Mouse (Mus musculus) adrenal gland, adult 2 months (tissue): ENCODE measurements around the gene Ftsj1. TPM values are rescaled to one million over a fixed set of nuclear protein-coding genes. Genes with fewer than 3 reads are reported as not detected.
A peak's percentile ranks its signal among the peaks of the same experiment; 100 is the strongest.

Experiments
- DNase-seq: peaks from one replicate; pipeline ENCODE4 v3.0.0; 2021
- polyA plus RNA-seq: library from polyadenylated mRNA; depleted of rRNA; stranded (reverse); fragments of >200 nt; gene quantifications from 2 replicates; pipeline ENCODE4 v1.2.3, GENCODE M21; 2012; rRNA removed
- total RNA-seq, 2 experiments: library from RNA; stranded (reverse); gene quantifications; 2 replicates each; pipeline ENCODE4 v1.2.3; 2021

Ftsj1 gene
- total and polyA plus RNA-seq, 3 experiments = 21.7 to 37.8 (median 23.5) TPM

DNA sequence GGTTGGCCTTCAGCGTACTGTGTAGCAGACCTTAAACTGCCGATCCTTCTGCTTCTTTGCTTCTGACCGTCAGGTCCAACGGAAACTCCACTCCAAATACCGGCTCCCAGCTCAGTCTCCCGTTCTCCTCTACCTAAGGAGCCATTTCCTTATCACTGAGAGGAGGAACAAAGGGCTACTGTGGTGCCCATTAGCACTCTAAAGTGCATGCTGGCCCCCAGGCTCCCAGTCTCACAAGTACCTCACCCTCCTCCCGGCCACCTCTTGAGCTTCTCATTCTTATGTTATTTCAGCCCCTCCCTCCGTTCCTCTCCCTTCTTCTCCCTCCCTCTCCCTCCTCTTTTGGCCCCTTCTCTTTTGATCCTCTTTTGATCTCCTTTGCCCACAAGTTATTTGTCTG, 32.6 kb downstream of the Ftsj1 start:
- no peak for DNase-seq

DNA sequence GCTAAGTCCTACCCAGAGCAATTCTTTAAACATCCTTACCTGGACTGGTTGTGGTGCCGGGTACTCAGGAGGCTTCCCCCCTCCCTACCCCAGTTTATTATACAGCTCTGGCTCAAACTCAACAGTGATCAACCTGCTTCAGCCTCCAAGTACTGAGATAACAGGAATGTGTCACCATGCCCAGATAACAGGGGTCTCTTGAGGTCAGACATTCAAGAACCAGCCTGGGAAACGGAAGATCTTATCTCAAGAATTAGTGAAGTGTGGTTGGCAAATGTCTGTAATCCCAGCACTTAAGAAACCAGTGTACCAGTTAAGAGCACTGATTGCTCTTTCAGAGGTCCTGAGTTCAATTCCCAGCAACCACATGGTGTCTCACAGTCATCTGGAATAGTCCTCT, 34.1 kb downstream of the Ftsj1 start:
- DNase-seq = no peak

DNA sequence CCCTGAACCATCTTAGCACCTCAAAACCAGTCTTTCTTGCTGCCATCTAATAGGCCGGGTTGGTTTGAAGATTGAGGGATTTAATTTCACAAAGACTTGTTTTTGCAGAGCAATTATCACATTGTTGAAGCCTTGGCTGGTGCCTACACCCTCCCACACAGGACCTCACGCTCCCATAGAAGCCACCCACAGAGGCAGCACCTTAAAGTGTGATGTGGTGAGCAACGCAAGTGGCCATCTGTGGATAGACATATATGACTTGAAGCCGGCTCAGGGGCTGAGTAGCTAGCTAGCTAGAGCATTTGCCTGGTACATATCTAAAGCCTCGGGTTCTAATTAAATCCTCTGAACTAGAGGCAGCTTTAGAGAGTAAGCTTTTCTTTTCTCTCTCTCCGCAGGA, 34.8 kb downstream of the Ftsj1 start:
- no peak for DNase-seq

DNA sequence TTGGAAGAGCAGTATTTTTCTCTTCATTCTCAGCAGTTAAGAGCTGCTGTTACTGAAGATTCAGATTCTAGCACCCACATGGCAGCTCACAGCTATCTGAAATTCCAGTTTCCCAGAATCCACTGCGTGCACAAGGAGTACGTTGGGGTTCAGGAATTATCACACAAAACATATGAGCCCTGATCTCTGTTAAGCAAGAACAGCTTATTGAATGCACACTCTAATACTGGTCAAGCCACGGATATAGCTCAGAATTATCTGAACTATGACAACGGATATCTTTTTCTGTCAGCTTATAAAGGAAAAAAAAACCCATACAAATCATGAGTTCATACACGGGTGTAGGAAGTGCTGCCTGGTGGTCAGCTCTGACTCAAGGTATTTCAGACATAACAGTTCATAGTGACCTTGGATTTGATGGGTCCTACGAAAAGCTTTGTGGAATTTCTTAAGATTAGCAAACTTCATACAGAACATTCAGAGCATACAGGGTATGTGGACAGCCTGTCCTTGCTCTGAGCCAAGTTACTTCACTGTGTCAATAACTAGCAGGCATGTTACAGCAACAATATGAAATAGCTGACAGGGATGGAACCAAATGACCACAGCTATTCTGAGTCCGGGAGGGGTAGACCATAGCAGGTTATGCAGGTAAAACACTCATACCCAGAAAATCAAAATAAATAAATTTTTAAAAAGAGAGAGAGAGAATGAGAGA, 40.6 kb downstream of the Ftsj1 start:
- no peak for DNase-seq

DNA sequence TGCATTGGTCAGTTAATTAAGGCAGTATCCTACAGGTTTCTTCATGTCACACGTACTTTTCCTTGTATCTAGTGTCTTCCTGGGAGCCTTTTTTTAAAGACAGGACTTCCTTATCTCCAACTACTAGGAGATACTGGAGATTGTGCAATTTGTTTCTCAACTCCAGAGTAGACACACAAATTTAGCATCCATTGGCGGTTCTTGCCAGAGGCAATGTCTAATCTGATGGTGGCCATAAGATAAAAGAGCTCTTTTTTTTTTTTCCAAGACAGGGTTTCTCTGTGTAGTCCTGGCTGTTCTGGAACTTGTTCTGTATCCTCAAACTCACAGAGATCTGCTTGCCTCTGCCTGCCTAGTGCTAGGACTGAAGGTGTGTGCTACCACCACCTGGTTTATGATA, 42.5 kb downstream of the Ftsj1 start:
- DNase-seq = no peak

DNA sequence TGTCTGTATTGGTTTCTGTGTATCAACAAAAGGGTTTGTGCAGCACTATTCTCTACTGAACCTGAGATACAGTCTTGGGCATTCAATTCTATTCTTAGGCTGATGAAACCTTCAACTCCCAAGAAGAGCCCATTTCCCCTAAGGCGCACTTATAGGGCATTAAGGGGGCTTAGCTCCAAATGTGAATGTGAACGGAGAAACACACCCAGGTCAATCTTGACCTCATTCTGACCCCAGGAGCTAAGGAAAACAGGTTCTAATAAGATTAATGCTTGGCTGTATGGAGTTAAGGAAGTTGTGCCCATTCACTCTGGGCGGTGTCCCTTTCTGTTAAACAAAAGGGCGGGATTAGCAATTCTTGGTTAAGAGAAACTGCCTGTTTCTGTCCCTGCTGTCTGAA, 45.0 kb downstream of the Ftsj1 start:
- no peak for DNase-seq

DNA sequence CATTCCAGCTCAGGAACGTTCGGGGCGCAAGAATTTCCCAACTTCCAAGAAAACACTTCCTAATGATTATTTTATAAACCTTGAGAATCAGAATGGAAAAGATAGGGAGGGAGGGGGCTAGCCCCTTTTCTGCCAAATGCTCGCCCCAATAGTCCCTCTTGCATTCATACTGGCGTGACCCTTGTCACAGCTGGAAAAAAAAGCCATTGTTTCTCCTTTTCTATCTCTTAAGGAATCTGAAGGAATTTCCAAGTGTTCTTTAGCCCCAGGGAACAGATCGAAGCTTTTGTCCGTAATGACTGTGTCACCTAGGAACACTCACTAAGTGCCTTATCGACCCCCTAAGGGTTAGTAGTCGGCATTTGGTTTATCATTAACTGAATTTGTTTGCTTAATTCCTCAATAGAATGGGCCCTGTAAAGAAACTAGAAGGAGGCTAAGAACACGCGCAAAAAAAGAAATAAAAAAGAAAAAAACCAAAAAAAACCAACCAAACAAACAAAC, 45.5 kb downstream of the Ftsj1 start:
- no peak for DNase-seq

DNA sequence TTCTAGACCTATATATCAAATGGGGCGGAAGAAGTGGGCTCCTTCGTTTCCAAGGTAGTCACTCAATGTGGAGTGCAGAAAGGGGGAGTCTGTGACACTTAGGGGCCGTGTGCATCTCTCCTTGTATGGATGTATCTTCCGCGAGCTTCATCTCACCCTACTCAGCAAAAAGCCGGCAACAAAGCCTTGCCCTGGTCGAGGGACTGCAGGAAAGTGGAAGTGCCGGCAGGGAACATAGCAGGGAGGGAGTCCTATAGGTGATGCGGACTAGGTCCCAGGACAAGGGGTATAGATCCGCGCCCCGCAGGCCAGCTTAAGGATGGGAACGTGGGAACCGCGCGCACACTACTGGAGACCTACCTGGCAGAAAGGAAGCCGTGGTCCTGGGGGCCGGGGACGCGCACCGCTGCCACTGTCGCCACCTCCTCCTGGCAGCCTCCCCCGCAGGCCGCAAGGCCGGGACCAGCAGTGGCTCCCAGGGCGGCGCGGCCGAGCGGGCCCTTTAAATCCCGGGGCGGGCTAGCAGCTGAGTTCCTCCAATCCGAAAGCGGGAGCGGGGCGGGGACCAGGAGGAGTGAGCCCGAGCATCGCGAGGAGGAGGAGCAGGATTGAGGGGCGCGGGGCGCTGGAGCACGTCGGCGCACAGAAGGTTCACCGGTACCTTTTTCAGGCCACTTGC, 46.1 kb downstream of the Ftsj1 start, which contains the start of gene Porcn:
Porcn (minus strand) TSS at position 511 of the 679 bp plus-strand sequence.
- peak; percentile 93 for DNase-seq

DNA sequence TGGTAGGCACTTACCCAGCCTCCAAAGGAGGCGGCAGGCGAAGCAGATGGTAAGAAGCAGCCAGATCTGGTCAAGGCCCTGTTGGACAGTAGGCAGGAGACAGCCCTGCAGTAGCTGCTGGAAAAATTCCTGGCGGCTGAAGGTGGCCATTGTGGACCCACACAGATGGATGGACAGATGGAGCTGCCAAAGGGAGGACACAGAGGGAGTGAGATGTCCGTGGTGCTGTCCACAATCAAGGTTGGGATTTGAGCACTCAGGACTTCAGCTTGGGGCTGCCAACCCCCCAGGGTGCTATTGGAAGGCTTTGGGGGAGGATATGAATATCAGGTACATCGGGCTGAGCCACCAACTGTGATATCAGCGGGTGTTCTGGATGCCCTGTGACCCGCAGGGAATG, 46.7 kb downstream of the Ftsj1 start:
- no peak for DNase-seq

DNA sequence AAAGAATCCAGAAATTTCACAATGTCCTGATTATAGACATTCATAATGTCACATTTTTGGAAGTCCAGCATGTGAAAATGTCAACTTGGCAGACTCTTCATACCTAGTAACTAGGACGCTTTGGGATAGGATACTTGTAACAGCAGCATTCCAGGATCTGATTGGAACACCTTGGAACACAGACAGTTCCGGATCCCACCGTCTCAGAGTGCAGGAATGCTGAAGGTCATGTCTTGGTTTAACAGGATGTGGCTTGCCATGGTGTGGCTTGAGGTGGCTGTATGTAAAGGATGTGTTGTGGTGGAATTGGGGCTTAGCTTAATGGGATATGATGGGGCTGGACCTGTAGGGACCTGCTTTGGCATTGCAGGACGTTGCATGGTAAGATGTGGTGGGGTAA, 47.1 kb downstream of the Ftsj1 start:
- no peak for DNase-seq

DNA sequence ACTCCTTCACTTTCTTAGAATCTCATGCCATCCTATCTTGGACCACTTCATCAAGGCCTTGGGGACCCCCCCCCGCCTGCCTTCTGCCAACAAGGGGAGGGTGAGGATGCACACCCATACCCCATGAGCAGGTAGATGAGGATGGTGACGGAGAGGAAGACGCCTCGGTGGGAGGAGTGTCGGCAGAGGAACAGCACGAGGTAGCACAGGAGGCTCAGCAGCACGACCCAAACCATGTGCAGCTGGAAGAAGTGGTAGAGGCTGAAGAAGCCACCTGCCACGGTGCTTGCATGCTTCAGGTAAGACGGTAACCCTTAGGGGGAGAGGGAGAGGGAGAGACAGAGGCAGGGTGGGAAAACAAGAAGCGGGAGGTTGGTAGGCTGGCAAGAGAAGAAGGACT, 48.1 kb downstream of the Ftsj1 start:
- DNase-seq = no peak

DNA sequence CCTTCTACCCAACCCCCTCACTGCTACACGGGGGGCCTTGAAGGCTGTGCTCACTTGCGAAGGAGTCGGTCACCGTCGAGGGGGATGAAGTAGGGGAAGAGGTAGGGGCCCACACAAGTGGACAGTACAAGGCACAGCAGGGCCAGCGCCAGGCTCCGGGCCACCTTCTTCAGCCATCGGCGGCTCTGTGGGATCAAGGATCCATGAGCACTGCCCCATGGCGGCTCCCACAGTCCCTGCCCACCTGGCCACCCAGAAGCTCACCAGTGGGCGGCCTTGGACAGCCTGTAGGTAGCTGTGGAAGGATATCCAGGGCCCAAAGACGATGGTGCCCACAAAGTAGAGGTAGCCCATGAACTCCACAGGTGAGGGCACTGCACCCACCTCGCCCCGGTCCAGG, 49.1 kb downstream of the Ftsj1 start:
- DNase-seq = no peak

DNA sequence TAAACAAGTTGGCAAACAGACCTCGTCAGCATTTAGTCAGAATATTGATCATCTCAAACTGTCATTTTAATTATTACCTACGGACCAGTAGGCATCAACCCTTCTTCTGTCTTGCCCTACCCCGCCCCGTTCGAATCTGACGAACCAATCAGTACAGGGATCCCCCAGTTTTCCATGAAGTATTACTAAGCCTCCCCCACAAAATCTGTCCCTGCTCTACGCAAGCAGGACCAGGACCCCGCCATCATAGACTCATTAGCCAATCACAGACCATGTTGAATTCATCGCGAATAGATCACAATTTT, 58.8 kb downstream of the Ftsj1 start, which contains the start of gene Ebp:
Ebp (minus strand) TSS at position 94 of the 305 bp plus-strand sequence.
- peak; percentile 36 for DNase-seq

DNA sequence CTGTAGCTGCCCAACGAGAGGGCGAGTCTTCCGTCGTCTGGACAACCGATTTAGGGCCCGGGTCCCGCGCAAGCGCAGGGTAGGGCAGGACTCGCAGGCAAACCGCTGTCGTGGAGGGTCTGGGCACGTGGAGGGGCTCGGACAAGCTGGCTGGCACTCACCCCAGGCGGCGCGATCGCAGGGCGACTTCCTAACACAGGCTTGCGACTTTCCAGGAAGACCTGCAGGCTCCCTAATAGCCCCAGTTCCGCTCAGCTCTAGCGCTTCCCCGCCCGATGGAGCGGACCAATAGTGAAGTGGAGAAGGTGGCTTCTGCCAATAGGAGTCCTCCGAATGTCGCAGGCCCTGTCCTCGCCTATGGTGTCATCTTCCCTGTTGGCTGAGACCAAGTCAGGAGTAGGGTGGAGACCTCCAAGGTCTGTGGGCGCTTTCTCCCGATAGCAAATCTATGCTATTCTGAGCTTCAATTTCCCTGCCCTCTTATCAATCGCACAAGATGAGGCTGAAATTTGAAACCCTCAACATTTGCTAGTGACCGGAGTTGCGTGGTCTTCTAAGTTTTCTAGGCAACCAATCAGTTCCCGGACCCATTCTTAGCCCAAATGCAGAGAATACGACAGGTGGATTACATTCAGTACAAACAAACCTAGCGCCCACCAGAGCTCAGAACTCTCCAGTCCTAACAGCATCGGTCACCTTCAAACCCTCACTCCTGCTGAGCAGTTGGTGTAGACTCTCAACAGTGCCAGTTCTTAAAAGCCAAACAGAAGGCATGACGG, 59.4 kb downstream of the Ftsj1 start:
- DNase-seq = peak; percentile 90

DNA sequence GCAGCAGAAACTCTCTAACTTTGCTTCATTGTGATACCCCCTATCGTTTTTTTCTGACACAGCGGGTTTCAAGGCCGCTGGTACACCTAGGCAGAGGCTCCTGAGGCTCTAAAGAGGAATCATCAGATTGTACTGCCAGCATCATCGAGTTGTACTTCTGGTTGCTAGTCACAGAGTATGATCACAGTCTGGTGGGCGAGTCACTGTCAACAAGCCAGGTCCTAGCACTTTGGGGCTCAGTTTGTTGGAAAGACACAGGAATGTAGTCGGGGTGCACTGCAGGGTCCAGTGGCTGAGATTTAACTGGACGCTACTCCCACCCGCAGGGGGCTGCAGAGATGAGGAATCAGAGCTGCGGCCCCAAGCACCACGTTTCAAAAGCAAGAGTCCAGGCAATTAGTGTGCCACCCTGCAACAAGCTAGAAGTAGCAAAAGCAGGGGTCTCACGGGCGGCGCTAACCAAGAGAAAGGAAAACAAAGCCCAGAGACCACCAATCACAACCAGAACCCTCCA, 60.0 kb downstream of the Ftsj1 start:
- no peak for DNase-seq

Other genes starting within 250 kb of the Ftsj1 start
- not detected for gene Glod5, start 233.9 kb downstream of the Ftsj1 start, total RNA-seq
- not detected in 2 replicates for gene Glod5, start 233.9 kb downstream of the Ftsj1 start, polyA plus RNA-seq
- 10 to 100 TPM in 1 of 2 experiments, 1 to 10 TPM in 1; 9.1 to 11.2 TPM for gene Suv39h1, start 177.6 kb downstream of the Ftsj1 start, total RNA-seq
- gene Suv39h1, start 177.6 kb downstream of the Ftsj1 start, polyA plus RNA-seq = 4.9 and 5.5 TPM in 2 replicates
- 1 to 10 TPM; 2.4 to 3.2 TPM for gene Was, start 161.9 kb downstream of the Ftsj1 start, total RNA-seq
- gene Was, start 161.9 kb downstream of the Ftsj1 start, polyA plus RNA-seq = 2.1 and 2.5 TPM in 2 replicates
- gene Wdr13, start 119.5 kb downstream of the Ftsj1 start, total RNA-seq = 10 to 100 TPM; 52.4 to 57.7 TPM
- gene Wdr13, start 119.5 kb downstream of the Ftsj1 start, polyA plus RNA-seq = 213 and 220 TPM in 2 replicates
- gene Rbm3, start 106.5 kb downstream of the Ftsj1 start, total RNA-seq = 100 to 1,000 TPM in 1 of 2 experiments, 10 to 100 TPM in 1; 54.5 to 106 TPM
- 28.5 and 30.7 TPM in 2 replicates for gene Rbm3, start 106.5 kb downstream of the Ftsj1 start, polyA plus RNA-seq
- gene Tbc1d25, start 76.2 kb downstream of the Ftsj1 start, total RNA-seq = 1 to 10 TPM; 8.8 to 9.6 TPM
- 11.1 and 12.9 TPM in 2 replicates for gene Tbc1d25, start 76.2 kb downstream of the Ftsj1 start, polyA plus RNA-seq
- gene Ebp, start 58.9 kb downstream of the Ftsj1 start, total RNA-seq = 100 to 1,000 TPM in 1 of 2 experiments, 10 to 100 TPM in 1; 55.1 to 112 TPM
- 170 and 218 TPM in 2 replicates for gene Ebp, start 58.9 kb downstream of the Ftsj1 start, polyA plus RNA-seq
- 1 to 10 TPM; 7.1 to 8.7 TPM for gene Porcn, start 45.9 kb downstream of the Ftsj1 start, total RNA-seq
- gene Porcn, start 45.9 kb downstream of the Ftsj1 start, polyA plus RNA-seq = 38.0 and 43.0 TPM in 2 replicates
- under 1 TPM in 1 of 2 experiments, not detected in 1; 0.32 TPM for gene Slc38a5, start 18.7 kb upstream of the Ftsj1 start, total RNA-seq
- 0.11 TPM in 1 of 2 replicates, not detected in the other for gene Slc38a5, start 18.7 kb upstream of the Ftsj1 start, polyA plus RNA-seq
- not detected for gene Ssxb10, start 75.0 kb upstream of the Ftsj1 start, total RNA-seq
- gene Ssxb10, start 75.0 kb upstream of the Ftsj1 start, polyA plus RNA-seq = not detected in 2 replicates
- gene Ssxb9, start 114.6 kb upstream of the Ftsj1 start, total RNA-seq = not detected
- not detected in 2 replicates for gene Ssxb9, start 114.6 kb upstream of the Ftsj1 start, polyA plus RNA-seq
- gene Ssxb1, start 160.9 kb upstream of the Ftsj1 start, total RNA-seq = not detected
- gene Ssxb1, start 160.9 kb upstream of the Ftsj1 start, polyA plus RNA-seq = not detected in 2 replicates
- not detected for gene Ssxb2, start 209.3 kb upstream of the Ftsj1 start, total RNA-seq
- gene Ssxb2, start 209.3 kb upstream of the Ftsj1 start, polyA plus RNA-seq = not detected in 2 replicates